Mouse (Mus musculus) forebrain, embryonic 16.5 days (tissue): ENCODE measurements around the gene Myo1c. TPM values are rescaled to one million over a fixed set of nuclear protein-coding genes. Genes with fewer than 3 reads are reported as not detected.

Source experiments
- ATAC-seq: fragments of 200-750 bp; cut with Nextera tagmentation; 2 replicates; pipeline ENCODE4 v1.8.0; 2017; ENCODE audit warnings: mild to moderate bottlenecking, moderate library complexity
- H3K27ac ChIP-seq: fragments of 300-500 bp; sonication (generic); 2 replicates; pipeline ENCODE4 v1.5.1; 2014; ENCODE audit warnings: low read length, control low read depth
- H3K27me3 ChIP-seq: fragments of 300-500 bp; sonication (generic); replicated peaks from 2 replicates; pipeline ENCODE4 v1.6.1; 2014; ENCODE audit warnings: low read length; ENCODE audit not compliant: control insufficient read depth, insufficient read depth
- H3K36me3 ChIP-seq: fragments of 300-500 bp; sonication (generic); 2 replicates; pipeline ENCODE4 v1.6.1; 2014; ENCODE audit not compliant: control insufficient read depth, insufficient read depth
- H3K4me1 ChIP-seq: fragments of 300-500 bp; sonication (generic); replicated peaks from 2 replicates; pipeline ENCODE4 v1.6.1; 2014; ENCODE audit warnings: low read length; ENCODE audit not compliant: control insufficient read depth, insufficient read depth
- H3K4me2 ChIP-seq: fragments of 300-500 bp; sonication (generic); 2 replicates; pipeline ENCODE4 v1.6.1; 2014; ENCODE audit warnings: mild to moderate bottlenecking, low read length, control low read depth
- H3K4me3 ChIP-seq: fragments of 300-500 bp; sonication (generic); replicated peaks from 2 replicates; pipeline ENCODE4 v1.5.1; 2014; ENCODE audit warnings: mild to moderate bottlenecking, low read length, control low read depth
- H3K9ac ChIP-seq: fragments of 300-500 bp; sonication (generic); replicated peaks from 2 replicates; pipeline ENCODE4 v1.6.1; 2014; ENCODE audit warnings: low read depth, low read length, control low read depth
- H3K9me3 ChIP-seq: fragments of 300-500 bp; sonication (generic); 2 replicates; pipeline ENCODE4 v1.6.1; 2016; ENCODE audit warnings: low read length; ENCODE audit not compliant: control insufficient read depth
- WGBS: fragments of 180-500 bp; shearing (Covaris S2); extraction: QIAGEN DNeasy Blood & Tissue Kit; methylation state at CpG from one replicate; pipeline ENCODE4 v1.1.7; 2014; 5-methylcytosine and 5-hydroxymethylcytosine counted together
- polyA plus RNA-seq: library from polyadenylated mRNA; unstranded; fragments of >200 nt; fragmentation: Nextera tagmentation; extraction: Ambion mirVana; gene quantifications from 2 replicates; pipeline ENCODE4 v1.2.1, GENCODE M21; 2015

Myo1c gene
- polyA plus RNA-seq, 1 experiment from 2014 or later = 11.9 TPM

GRCm38 (mm10) chr11:75643323-75643722 is 7.0 kb upstream of the Myo1c start:
- Histone ChIP-seq H3K9me3 (no peaks in the 10 kb centered on the region), H3K27ac (no peak overlapping the region), H3K4me2 (no peak overlapping the region), H3K4me1 (peaks cover 13% of the 10 kb centered on the region), H3K27me3 (no peaks in the 10 kb centered on the region), H3K4me3 (no peak overlapping the region), H3K9ac (no peak overlapping the region), H3K36me3 (peaks cover 3% of the 10 kb centered on the region; the same call in 1 of the 2 replicates)
- WGBS = 86% methylated on average over 5 of the region's 5 CpGs
- no peak for ATAC-seq

- no peak for ATAC-seq
- WGBS = 86% methylated on average over 9 of the region's 9 CpGs
- no peak overlapping the region for H3K9ac ChIP-seq
- no peak overlapping the region for H3K27ac ChIP-seq
- no peaks in the 10 kb centered on the region for H3K9me3 ChIP-seq
- H3K4me2 ChIP-seq = no peak overlapping the region
- no peak overlapping the region for H3K4me3 ChIP-seq
- peaks cover 16% of the 10 kb centered on the region for H3K4me1 ChIP-seq
- no peaks in the 10 kb centered on the region for H3K27me3 ChIP-seq
- H3K36me3 ChIP-seq = no peaks in the 10 kb centered on the region
These were observed 5.6 kb upstream of the Myo1c start for GRCm38 (mm10) chr11:75644684-75645083.

- no peaks in the 10 kb centered on the region for H3K36me3 ChIP-seq
- H3K9ac ChIP-seq = no peak overlapping the region
- peak overlapping the region; percentile 69 for H3K27ac ChIP-seq
- H3K27me3 ChIP-seq = no peaks in the 10 kb centered on the region
- 51% methylated on average over 6 of the region's 6 CpGs for WGBS
- peaks cover 31% of the 10 kb centered on the region for H3K4me1 ChIP-seq
- no peaks in the 10 kb centered on the region for H3K9me3 ChIP-seq
- H3K4me3 ChIP-seq = no peak overlapping the region
- ATAC-seq = peak; percentile 61
- no peak overlapping the region for H3K4me2 ChIP-seq
These were observed 2.6 kb upstream of the Myo1c start for GRCm38 (mm10) chr11:75647681-75648211.

- Histone ChIP-seq H3K9ac (no peak overlapping the region), H3K4me3 (no peak overlapping the region), H3K9me3 (no peaks in the 10 kb centered on the region), H3K36me3 (no peaks in the 10 kb centered on the region), H3K4me1 (peaks cover 38% of the 10 kb centered on the region), H3K27ac (no peak overlapping the region), H3K27me3 (peaks cover 9% of the 10 kb centered on the region), H3K4me2 (no peak overlapping the region)
- ATAC-seq = no peak
- WGBS = 75% methylated on average over 4 of the region's 4 CpGs
These were observed 1.1 kb upstream of the Myo1c start for GRCm38 (mm10) chr11:75649155-75649561.

- 61% methylated on average over 10 of the region's 13 CpGs for WGBS
These were observed 688 bp downstream of the Myo1c start for GRCm38 (mm10) chr11:75650958-75651425.

GRCm38 (mm10) chr11:75651426-75652221 is 1.3 kb downstream of the Myo1c start:
- H3K36me3 ChIP-seq = no peaks in the 10 kb centered on the region
- peak; percentile 62 for ATAC-seq

More at GRCm38 (mm10) chr11:75650958-75651425, 688 bp downstream of the Myo1c start:
- Histone ChIP-seq H3K9ac (peak overlapping the region; percentile 83), H3K27me3 (peaks cover 9% of the 10 kb centered on the region), H3K4me2 (peak overlapping the region; percentile 88), H3K36me3 (no peaks in the 10 kb centered on the region), H3K9me3 (no peaks in the 10 kb centered on the region), H3K4me1 (peaks cover 48% of the 10 kb centered on the region), H3K27ac (no peak overlapping the region; the same call in 1 of the 2 replicates), H3K4me3 (peak overlapping the region; percentile 70)
- no peak for ATAC-seq

GRCm38 (mm10) chr11:75652222-75652941 is 2.1 kb downstream of the Myo1c start:
- Histone ChIP-seq H3K27ac (no peak overlapping the region), H3K36me3 (no peaks in the 10 kb centered on the region), H3K4me1 (peaks cover 54% of the 10 kb centered on the region), H3K9me3 (no peaks in the 10 kb centered on the region), H3K27me3 (peaks cover 9% of the 10 kb centered on the region), H3K4me3 (peak overlapping the region; percentile 70), H3K9ac (peak overlapping the region; percentile 83), H3K4me2 (peak overlapping the region; percentile 88)
- WGBS = 26% methylated on average over 20 of the region's 20 CpGs
- ATAC-seq = no peak

More at GRCm38 (mm10) chr11:75651426-75652221, 1.3 kb downstream of the Myo1c start:
- Histone ChIP-seq H3K27ac (peak overlapping the region; percentile 61; the same call in 1 of the 2 replicates), H3K4me3 (peak overlapping the region; percentile 70), H3K4me1 (peaks cover 54% of the 10 kb centered on the region), H3K4me2 (peak overlapping the region; percentile 88), H3K9me3 (no peaks in the 10 kb centered on the region), H3K9ac (peak overlapping the region; percentile 83), H3K27me3 (peaks cover 9% of the 10 kb centered on the region)
- under 1% methylated on average over 52 of the region's 54 CpGs for WGBS

- H3K4me2 ChIP-seq = peak overlapping the region; percentile 84
- H3K27ac ChIP-seq = no peak overlapping the region
- H3K9me3 ChIP-seq = no peaks in the 10 kb centered on the region
- H3K4me1 ChIP-seq = peaks cover 47% of the 10 kb centered on the region
- 33% methylated on average over 14 of the region's 14 CpGs for WGBS
- no peak for ATAC-seq
- H3K27me3 ChIP-seq = peaks cover 9% of the 10 kb centered on the region
- peak overlapping the region; percentile 53 for H3K4me3 ChIP-seq
- no peaks in the 10 kb centered on the region for H3K36me3 ChIP-seq
- H3K9ac ChIP-seq = no peak overlapping the region
These were observed 2.8 kb downstream of the Myo1c start for GRCm38 (mm10) chr11:75652942-75653684.
